Mouse (Mus musculus): ENCODE data around the gene Rab44.

- TF ChIP-seq CTCF (IDR thresholded peaks at IDR 0.05; ENCODE audit: control insufficient read depth, insufficient read depth, insufficient replicate concordance, low read depth, low read length), result no peak
- TF ChIP-seq POLR2A (IDR thresholded peaks at IDR 0.05; ENCODE audit: control insufficient read depth, low read depth, low read length), result no peak
Measured at GRCm38 (mm10) chr17:29069063-29069462, 44.9 kb upstream of the Rab44 start.
